Mouse (Mus musculus) frontal cortex, postnatal 36 days (tissue): ENCODE data around the gene Asb10.
A peak's percentile ranks its signal among the peaks of the same experiment; 100 is the strongest.

ENCODE experiments used
- DNase-seq, 2 experiments: peaks; one replicate each; pipeline ENCODE4 v3.0.0; 2022; ENCODE audit warnings: low spot score in 2 of 2

Asb10 gene

DNA sequence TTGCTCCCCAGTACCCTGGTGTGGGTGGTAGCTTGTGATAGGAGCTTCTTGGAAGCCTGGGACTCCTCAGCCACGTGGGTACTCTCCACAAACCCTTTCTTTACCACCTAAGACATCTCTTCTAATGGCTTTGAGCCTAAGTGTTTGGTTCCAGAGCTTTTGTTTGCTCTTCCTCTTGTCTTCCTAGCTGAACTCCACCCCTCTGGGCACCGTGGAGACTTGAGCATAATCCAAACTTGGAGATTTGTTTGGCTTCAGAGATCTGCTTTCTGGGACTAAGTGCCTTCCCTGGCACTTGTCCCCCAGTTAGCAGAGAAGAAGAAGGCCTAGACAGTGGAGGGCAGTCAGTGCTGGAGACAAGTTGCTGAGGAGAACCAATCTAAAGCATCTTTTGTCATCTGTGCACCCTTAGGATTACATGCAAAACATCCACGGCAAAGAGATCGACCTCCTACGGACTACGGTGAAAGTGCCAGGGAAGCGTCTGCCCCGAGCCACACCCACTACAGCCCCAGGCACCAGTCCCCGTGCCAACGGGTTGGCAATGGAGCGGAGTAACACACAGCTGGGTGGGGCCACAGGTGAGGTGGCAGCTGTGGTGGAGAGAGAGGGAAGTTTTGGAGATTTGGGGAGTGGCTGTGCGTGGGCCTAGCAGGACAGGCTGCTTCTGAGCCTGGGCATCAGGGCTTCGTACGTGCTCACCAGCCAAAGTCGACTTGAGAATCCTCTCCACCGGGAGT, 48.1 kb downstream of the Asb10 start:
- DNase-seq = no peak

DNA sequence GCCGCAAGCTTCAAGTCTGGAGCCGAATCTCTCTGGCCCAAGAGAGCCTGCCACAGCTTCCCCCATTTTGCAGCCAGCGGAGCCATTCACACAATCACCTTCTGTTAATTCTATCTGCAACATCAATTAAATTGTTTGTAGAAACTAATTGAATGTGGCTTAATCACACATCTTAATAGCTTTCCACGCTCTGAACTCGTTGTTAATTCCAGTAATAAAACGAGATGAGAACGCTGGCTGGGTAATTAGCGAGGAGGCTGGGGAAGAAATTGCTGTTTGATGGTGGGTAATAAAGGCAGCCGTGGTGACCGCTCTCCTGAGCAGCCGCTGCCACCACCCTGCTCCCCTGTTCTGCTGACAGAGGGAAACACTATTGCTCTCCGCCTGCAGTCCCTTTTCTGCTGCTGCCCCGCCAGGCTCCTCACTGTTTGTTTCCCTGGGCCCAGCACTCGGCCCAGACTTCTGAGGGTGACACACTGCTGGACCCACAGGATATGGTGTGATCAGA, 50.3 kb downstream of the Asb10 start:
- no peak for DNase-seq

DNA sequence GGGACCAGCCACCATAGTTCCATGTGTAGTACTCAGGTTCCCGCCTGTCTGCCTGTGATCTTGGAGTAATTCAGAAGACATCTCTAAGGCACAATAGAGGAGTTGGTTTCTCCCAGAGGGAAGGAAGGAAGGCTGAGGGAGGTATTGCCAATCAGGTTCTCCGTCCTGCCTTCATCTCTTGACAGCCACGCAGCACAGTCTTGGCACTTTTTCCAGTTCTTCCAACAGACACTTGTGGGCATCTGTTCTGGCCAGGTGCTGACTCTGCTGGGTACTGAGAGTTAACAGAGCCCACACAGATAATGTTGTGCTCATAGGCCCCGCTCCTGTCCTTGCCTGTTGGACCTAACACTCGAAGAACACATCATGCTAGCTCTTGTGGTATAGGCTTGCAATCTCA, 54.0 kb downstream of the Asb10 start:
- no peak for DNase-seq

DNA sequence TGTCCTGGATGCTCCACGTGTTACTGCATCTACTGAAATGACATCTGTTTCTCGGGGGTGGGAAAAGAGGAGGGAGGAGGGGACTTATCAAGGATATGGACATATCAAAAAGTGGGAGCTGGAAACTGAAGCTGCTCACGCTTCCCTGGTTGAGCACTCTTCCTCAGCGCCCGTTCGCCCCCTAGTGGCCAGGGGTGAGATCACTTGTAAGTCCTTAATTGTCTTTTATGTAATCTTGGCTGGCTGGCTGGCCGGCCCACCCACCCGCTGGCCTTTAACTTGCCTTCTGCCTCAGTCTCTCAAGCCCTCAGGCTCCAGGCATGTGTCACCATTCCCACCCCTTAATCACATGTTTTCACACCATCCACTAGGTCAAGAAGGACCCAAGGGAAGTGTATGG, 54.7 kb downstream of the Asb10 start:
- DNase-seq = peak; percentile 88 to 89

DNA sequence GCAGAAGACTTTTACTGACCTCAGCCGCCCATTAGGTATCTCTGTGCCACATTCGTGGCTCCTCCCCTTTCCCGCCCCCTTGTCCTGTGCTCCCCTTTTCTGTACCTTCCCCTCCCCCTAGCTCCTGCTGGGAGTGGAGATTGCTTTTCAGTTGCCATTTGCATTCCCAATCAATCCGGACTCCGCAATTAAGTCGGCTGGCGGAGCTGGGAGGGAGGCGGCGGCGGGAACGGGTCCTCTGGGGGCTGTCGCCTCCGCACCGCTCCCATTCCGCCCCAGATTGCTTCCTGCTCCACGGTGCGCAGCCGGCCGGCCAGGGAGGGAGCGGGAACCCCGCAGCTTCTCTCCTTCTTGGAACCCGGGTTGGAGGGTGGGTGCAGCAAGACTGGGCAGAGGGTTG, 55.8 kb downstream of the Asb10 start:
- peak in 1 of 2 experiments; percentile 25 for DNase-seq

DNA sequence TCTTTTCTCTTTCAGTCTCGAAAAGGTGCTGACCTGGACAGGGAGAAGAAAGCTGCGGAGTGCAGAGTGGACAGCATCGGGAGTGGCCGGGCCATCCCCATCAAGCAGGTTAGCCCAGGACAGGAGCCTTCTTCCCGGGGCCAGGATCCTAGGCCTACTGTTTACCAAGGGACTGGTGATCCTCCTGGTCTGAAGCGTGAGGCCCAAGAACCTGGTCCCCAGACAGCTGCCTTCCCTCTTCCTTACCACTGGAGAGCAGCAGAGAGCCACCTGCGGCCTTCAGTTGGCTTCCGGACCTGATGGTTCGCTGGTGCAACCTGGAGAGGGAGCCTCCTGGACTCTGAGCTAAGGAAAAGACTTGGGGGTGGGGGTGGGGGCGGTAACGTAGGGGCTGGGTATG, 57.5 kb downstream of the Asb10 start:
- DNase-seq = peak; percentile 70 to 74
